Mouse (Mus musculus): Measurements from ENCODE around the gene Amdhd1.

DNA sequence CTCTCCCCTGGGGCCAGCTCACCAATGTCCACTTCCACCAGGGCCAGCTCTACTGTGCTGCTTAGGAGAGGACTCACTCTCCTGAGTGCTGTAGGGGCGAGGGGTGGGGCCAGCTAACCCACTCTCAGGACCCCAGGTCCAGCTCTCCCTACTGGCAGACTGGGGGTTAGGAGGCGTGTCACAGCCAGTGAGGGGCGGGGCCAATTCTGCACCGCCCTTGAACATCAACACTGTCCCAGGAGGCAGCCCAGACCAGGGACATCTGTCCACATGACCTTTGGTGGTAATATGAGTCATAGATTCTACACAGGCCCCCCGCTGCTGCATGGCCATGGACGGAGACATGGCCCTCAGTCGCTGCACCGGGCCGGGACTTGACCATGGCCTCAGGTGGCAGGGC, 20.0 kb upstream of the Amdhd1 start:
- TF ChIP-seq GATA1 (IDR thresholded peaks at IDR 0.05; ENCODE audit: low read length), result no peak
- TF ChIP-seq TAL1 (IDR thresholded peaks at IDR 0.05; ENCODE audit: low read length), result no peak
